Mouse (Mus musculus): Measurements from ENCODE around the gene Nt5dc1.
A peak's percentile ranks its signal among the peaks of the same experiment; 100 is the strongest.
"Not testable (repeated sequence)": the region's sequence is repeated elsewhere in the genome, so short reads cannot be mapped to it uniquely, and the experiment has no call there.

The Nt5dc1 gene

GRCm38 (mm10) chr10:34312536-34312935 lies 105.8 kb downstream of the Nt5dc1 start:
- DNase-seq (ENCODE audit: low spot score in 2 of 2) = no peak

- no peak for DNase-seq (ENCODE audit: low spot score in 2 of 2)
Observed at GRCm38 (mm10) chr10:34309915-34310685, 108.3 kb downstream of the Nt5dc1 start.

- DNase-seq (ENCODE audit: low spot score in 2 of 2) = no peak
Observed at GRCm38 (mm10) chr10:34307070-34307469, 111.3 kb downstream of the Nt5dc1 start.

- DNase-seq (ENCODE audit: low spot score in 2 of 2) = no peak
Observed at GRCm38 (mm10) chr10:34300368-34300767, 118.0 kb downstream of the Nt5dc1 start.

- peak in 1 of 2 experiments; percentile 20 for DNase-seq (ENCODE audit: low spot score in 2 of 2)
Observed at GRCm38 (mm10) chr10:34297980-34298753, 120.2 kb downstream of the Nt5dc1 start.

- peak; percentile 91 to 94 for DNase-seq (ENCODE audit: low spot score in 2 of 2)
Observed at GRCm38 (mm10) chr10:34297299-34297979, 120.9 kb downstream of the Nt5dc1 start, which contains the start of gene Tspyl4. TSS of gene Tspyl4 (plus strand) at chr10:34297442.

DNA sequence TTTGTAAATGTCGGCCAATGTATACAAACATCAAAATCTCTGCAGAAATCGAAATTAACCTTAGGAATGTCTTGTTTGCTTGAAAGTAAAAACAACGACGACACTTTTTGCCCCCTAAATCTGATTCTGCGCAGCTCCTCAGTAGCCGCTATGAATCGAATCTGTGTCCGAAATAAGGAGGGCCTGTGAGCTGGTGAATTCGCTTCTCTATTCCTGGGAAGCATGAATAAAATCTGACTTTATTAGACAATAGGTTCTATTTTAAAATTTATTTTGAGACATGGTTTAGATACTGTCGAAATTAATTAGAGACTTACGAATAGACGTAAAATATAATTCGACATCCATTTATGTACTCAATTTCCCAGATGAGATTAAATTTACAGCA lies 121.4 kb downstream of the Nt5dc1 start:
- DNase-seq (ENCODE audit: low spot score in 2 of 2) = no peak

DNA sequence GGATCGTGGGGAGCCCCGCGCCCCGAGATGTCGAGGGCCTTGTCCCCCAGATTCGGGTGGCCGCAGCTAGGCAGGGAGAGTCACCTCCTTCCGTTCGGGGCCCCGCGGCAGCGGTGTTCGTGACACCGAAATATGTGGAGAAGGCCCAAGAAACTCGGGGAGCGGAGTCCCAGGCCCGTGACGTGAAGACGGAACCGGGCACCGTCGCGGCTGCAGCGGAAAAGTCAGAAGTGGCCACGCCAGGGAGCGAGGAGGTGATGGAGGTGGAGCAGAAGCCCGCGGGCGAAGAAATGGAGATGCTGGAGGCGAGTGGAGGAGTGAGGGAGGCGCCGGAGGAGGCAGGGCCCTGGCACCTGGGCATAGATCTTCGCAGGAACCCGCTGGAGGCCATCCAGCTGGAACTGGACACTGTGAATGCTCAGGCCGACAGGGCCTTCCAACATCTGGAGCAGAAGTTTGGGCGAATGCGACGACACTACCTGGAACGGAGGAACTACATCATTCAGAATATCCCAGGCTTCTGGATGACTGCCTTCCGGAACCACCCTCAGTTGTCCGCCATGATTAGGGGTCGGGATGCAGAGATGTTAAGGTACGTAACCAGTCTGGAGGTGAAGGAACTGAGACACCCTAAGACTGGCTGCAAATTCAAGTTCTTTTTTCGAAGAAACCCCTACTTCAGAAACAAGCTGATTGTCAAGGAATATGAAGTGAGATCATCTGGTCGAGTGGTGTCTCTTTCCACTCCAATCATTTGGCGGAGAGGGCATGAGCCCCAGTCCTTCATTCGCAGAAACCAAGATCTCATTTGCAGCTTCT lies 135.7 kb downstream of the Nt5dc1 start:
- DNase-seq (ENCODE audit: low spot score in 2 of 2) = peak in 1 of 2 experiments; percentile 47

DNA sequence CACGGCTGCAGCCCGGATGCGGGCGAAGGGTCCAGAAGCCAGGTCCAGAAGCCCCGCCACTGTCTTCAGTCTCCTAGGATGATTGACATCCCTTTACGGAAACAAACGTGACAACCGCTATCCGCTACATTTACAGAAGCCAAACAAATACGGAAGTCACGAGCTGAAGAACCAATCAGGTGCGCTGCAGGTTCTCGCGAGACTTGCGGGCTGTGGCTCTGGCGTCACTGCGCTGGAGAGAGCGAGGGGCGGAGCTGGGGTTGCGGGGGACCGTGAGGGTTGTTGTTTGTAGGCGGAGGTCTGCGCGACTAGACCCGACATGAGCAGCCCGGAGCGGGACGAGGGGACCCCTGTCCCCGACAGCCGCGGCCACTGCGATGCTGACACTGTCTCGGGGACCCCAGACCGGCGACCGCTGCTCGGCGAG lies 136.4 kb downstream of the Nt5dc1 start, which contains the start of gene Tspyl1:
TSS of gene Tspyl1 (plus strand) at position 229 of the 427 bp plus-strand sequence.
- DNase-seq (ENCODE audit: low spot score in 2 of 2) = peak; percentile 94 to 97

- DNase-seq (ENCODE audit: low spot score in 2 of 2) = no peak
Observed at GRCm38 (mm10) chr10:34281211-34281961, 137.0 kb downstream of the Nt5dc1 start.

DNA sequence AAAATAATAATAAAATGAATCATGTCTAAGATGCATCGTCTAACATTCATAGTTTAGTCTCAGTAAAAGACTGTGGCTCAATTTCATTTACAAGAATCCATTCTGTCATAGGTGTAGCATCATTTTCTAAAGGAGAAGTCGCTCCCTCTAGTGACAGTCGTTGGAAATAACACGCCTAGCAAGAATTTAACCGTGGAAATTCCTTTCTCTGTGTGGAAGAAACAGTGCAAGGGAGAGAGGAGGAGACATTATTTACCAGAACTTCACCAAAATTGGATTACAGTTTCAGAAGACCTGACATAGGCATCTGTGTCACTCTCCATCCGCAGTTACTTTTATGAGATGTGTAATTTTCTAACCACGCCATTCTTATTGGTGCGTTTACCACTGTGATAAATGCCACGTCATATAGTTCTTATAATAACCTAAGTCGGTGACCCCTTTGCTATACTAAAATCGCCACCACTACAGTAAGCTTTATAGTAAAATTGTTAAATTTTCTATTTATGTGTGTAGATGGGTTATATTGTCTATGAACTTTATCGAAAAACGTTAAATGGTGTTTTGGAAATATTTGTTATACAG lies 137.7 kb downstream of the Nt5dc1 start:
- DNase-seq (ENCODE audit: low spot score in 2 of 2) = peak in 1 of 2 experiments; percentile 31

- peak in 1 of 2 experiments; percentile 17 for DNase-seq (ENCODE audit: low spot score in 2 of 2)
Observed at GRCm38 (mm10) chr10:34271681-34272080, 146.7 kb downstream of the Nt5dc1 start.

- DNase-seq (ENCODE audit: low spot score in 2 of 2) = no peak
Observed at GRCm38 (mm10) chr10:34267312-34268070, 150.9 kb downstream of the Nt5dc1 start.

GRCm38 (mm10) chr10:34265106-34265505 lies 153.2 kb downstream of the Nt5dc1 start:
- DNase-seq (ENCODE audit: low spot score in 2 of 2) = no peak

- DNase-seq (ENCODE audit: low spot score in 2 of 2) = not testable (repeated sequence)
Observed at GRCm38 (mm10) chr10:34252833-34253232, 165.5 kb downstream of the Nt5dc1 start.

GRCm38 (mm10) chr10:34249594-34249993 lies 168.8 kb downstream of the Nt5dc1 start:
- no peak for DNase-seq (ENCODE audit: low spot score in 2 of 2)

- DNase-seq (ENCODE audit: low spot score in 2 of 2) = no peak
Observed at GRCm38 (mm10) chr10:34247757-34248156, 170.6 kb downstream of the Nt5dc1 start.

DNA sequence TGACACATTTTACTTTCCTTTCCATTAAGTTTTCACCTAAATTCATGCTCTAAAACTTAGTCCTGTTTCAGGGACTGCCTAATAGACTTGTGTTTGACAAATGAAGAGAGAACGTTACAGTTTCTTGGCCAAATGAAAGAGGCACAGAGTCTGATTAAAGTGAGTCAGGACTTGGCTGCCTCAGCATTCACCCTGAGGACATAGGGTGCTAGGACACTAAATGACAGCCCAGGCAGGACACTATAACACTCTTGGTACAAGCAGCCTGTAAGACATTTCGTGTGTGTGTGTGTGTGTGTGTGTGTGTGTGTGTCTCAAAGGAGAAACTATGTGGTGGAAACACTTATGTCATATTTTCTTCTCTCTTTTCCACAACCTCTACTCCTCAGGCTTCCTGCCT lies 172.2 kb downstream of the Nt5dc1 start:
- no peak for DNase-seq (ENCODE audit: low spot score in 2 of 2)

- no peak for DNase-seq (ENCODE audit: low spot score in 2 of 2)
Observed at GRCm38 (mm10) chr10:34244745-34245144, 173.6 kb downstream of the Nt5dc1 start.
